Mouse (Mus musculus): ENCODE data around the gene Loxl1. TPM values are rescaled to one million over a fixed set of nuclear protein-coding genes. Genes with fewer than 3 reads are reported as not detected.
"Not testable (repeated sequence)": the region's sequence is repeated elsewhere in the genome, so short reads cannot be mapped to it uniquely, and the experiment has no call there.

Loxl1 gene
- total RNA-seq, 2 experiments from 2014 or later, result 29.2 to 46.7 TPM

- no peak for DNase-seq
- intact Hi-C loops (cut with DNase I; ENCODE audit: low total_unique reads), result no loop called here
Observed at GRCm38 (mm10) chr9:58262507-58262906, 50.5 kb downstream of the Loxl1 start.

GRCm38 (mm10) chr9:58255704-58256685 lies 57.0 kb downstream of the Loxl1 start:
- DNase-seq, result no peak
- intact Hi-C loops (cut with DNase I; ENCODE audit: low total_unique reads), result no loop called here

GRCm38 (mm10) chr9:58255105-58255504 lies 57.9 kb downstream of the Loxl1 start:
- DNase-seq, result no peak
- intact Hi-C loops (cut with DNase I; ENCODE audit: low total_unique reads), result no loop called here

- intact Hi-C loops (cut with DNase I; ENCODE audit: low total_unique reads); DNase-seq: not testable (repeated sequence)
Observed at GRCm38 (mm10) chr9:58253805-58254122, 59.2 kb downstream of the Loxl1 start.

- intact Hi-C loops (cut with DNase I; ENCODE audit: low total_unique reads), result no loop called here
- DNase-seq, result peak; percentile 94
Observed at GRCm38 (mm10) chr9:58253033-58253804, 59.8 kb downstream of the Loxl1 start, which contains the start of gene Stoml1. Gene Stoml1 (plus strand): TSS chr9:58253164.

GRCm38 (mm10) chr9:58250730-58251129 lies 62.3 kb downstream of the Loxl1 start:
- intact Hi-C loops (cut with DNase I; ENCODE audit: low total_unique reads); DNase-seq: not testable (repeated sequence)

GRCm38 (mm10) chr9:58250322-58250721 lies 62.7 kb downstream of the Loxl1 start:
- no peak for DNase-seq
- intact Hi-C loops (cut with DNase I; ENCODE audit: low total_unique reads), result no loop called here

GRCm38 (mm10) chr9:58249592-58250192 lies 63.3 kb downstream of the Loxl1 start, which contains the start of gene Pml:
Gene Pml (minus strand): TSS chr9:58249786.
- intact Hi-C loops (cut with DNase I; ENCODE audit: low total_unique reads), result no loop called here
- DNase-seq, result peak; percentile 80

GRCm38 (mm10) chr9:58248746-58249413 lies 64.1 kb downstream of the Loxl1 start:
- intact Hi-C loops (cut with DNase I; ENCODE audit: low total_unique reads), result no loop called here
- DNase-seq, result no peak

- intact Hi-C loops (cut with DNase I; ENCODE audit: low total_unique reads), result no loop called here
- DNase-seq, result peak; percentile 88
Observed at GRCm38 (mm10) chr9:58247064-58247759, 65.8 kb downstream of the Loxl1 start.

GRCm38 (mm10) chr9:58246083-58246591 lies 66.8 kb downstream of the Loxl1 start:
- intact Hi-C loops (cut with DNase I; ENCODE audit: low total_unique reads), result no loop called here

GRCm38 (mm10) chr9:58243696-58244095 lies 69.3 kb downstream of the Loxl1 start:
- intact Hi-C loops (cut with DNase I; ENCODE audit: low total_unique reads), result loop anchor here (5.0 kb wide), 1 partner anchor 39 kb away; no protein-coding TSS in a partner anchor

More at GRCm38 (mm10) chr9:58246083-58246591, 66.8 kb downstream of the Loxl1 start:
- DNase-seq, result no peak

GRCm38 (mm10) chr9:58242696-58243095 lies 70.3 kb downstream of the Loxl1 start:
- intact Hi-C loops (cut with DNase I; ENCODE audit: low total_unique reads), result loop anchor here (5.0 kb wide), 1 partner anchor 40 kb away; no protein-coding TSS in a partner anchor
- no peak for DNase-seq

More at GRCm38 (mm10) chr9:58243696-58244095, 69.3 kb downstream of the Loxl1 start:
- no peak for DNase-seq

- peak; percentile 14 for DNase-seq
- intact Hi-C loops (cut with DNase I; ENCODE audit: low total_unique reads), result loop anchor here (5.0 kb wide), 1 partner anchor 40 kb away; no protein-coding TSS in a partner anchor
Observed at GRCm38 (mm10) chr9:58241780-58242485, 71.1 kb downstream of the Loxl1 start.
